Comparison of ENCODE assay signal across 8 mouse cellular contexts in genomic region chr15:102135522-102136128, GRCm38 (mm10). TPM values are rescaled to one million over a fixed set of nuclear protein-coding genes. Genes with fewer than 3 reads are reported as not detected.
DNase-seq lines count a peak whose midpoint lies in the region; ATAC-seq and TF ChIP-seq lines count a peak whose summit lies in the region.

No protein-coding gene starts in this region.

- no peak for TF ChIP-seq CTCF in stomach, postnatal 0 days (IDR thresholded peaks at IDR 0.05; ENCODE audit: low read depth)

- WGBS in neural tube, embryonic 11.5 days = 3% methylated on average over 35 of the region's 35 CpGs
- WGBS in limb, embryonic 14.5 days = 4% methylated on average over 19 of the region's 35 CpGs
- WGBS in stomach, postnatal 0 days = 1% methylated on average over 35 of the region's 35 CpGs

- peak overlapping the region; percentile 69 for H3K9ac ChIP-seq in neural tube, embryonic 11.5 days (ENCODE audit: low read length)
- peak overlapping the region; percentile 76 for H3K9ac ChIP-seq in limb, embryonic 14.5 days (ENCODE audit: low read depth, low read length, severe bottlenecking)
- peak overlapping the region; percentile 73 for H3K9ac ChIP-seq in stomach, postnatal 0 days (ENCODE audit: low read length)

- no peaks in the 10 kb centered on the region for H3K36me3 ChIP-seq in neural tube, embryonic 11.5 days (ENCODE audit: control insufficient read depth, insufficient read depth, low read length)
- peaks cover 29% of the 10 kb centered on the region for H3K36me3 ChIP-seq in limb, embryonic 14.5 days (ENCODE audit: control insufficient read depth, insufficient read depth, low read length)
- H3K36me3 ChIP-seq in stomach, postnatal 0 days (ENCODE audit: control insufficient read depth, insufficient read depth, low read length) = peaks cover 11% of the 10 kb centered on the region

- H3K4me3 ChIP-seq in neural tube, embryonic 11.5 days (ENCODE audit: low read depth, low read length) = peak overlapping the region; percentile 74
- H3K4me3 ChIP-seq in limb, embryonic 14.5 days (replicated peaks; ENCODE audit: low read length) = peak overlapping the region; percentile 77
- H3K4me3 ChIP-seq in stomach, postnatal 0 days (ENCODE audit: low read depth, low read length) = peak overlapping the region; percentile 81

- H3K9me3 ChIP-seq in neural tube, embryonic 11.5 days (ENCODE audit: control insufficient read depth, low read length) = no peaks in the 10 kb centered on the region
- no peaks in the 10 kb centered on the region for H3K9me3 ChIP-seq in limb, embryonic 14.5 days (ENCODE audit: control insufficient read depth, low read length)
- H3K9me3 ChIP-seq in stomach, postnatal 0 days (ENCODE audit: control insufficient read depth, low read length) = no peaks in the 10 kb centered on the region

- peaks cover 13% of the 10 kb centered on the region for H3K4me1 ChIP-seq in neural tube, embryonic 11.5 days (ENCODE audit: control insufficient read depth, insufficient read depth, low read length)
- 0 out of 2 replicates have a peak, but pooled peaks cover 4% of the 10 kb centered on the region for H3K4me1 ChIP-seq in limb, embryonic 14.5 days (ENCODE audit: control insufficient read depth, insufficient read depth, low read length)
- H3K4me1 ChIP-seq in stomach, postnatal 0 days (replicated peaks; ENCODE audit: control insufficient read depth, insufficient read depth) = no peaks in the 10 kb centered on the region

- ATAC-seq in neural tube, embryonic 11.5 days (ENCODE audit: insufficient read depth, low FRiP score, low TSS enrichment) = peak; percentile 74
- peak; percentile 73; the same call in 1 of the 2 replicates for ATAC-seq in limb, embryonic 14.5 days (ENCODE audit: low FRiP score, low read depth)
- peak; percentile 65; the same call in 1 of the 2 replicates for ATAC-seq in stomach, postnatal 0 days (ENCODE audit: low FRiP score, low TSS enrichment)

- peak overlapping the region; percentile 63 for H3K27ac ChIP-seq in neural tube, embryonic 11.5 days (ENCODE audit: low read depth, low read length)
- H3K27ac ChIP-seq in limb, embryonic 14.5 days (replicated peaks; ENCODE audit: low read depth, low read length) = peak overlapping the region; percentile 29; the same call in 1 of the 2 replicates
- H3K27ac ChIP-seq in stomach, postnatal 0 days (replicated peaks) = peak overlapping the region; percentile 84

- H3K27me3 ChIP-seq in neural tube, embryonic 11.5 days (ENCODE audit: control insufficient read depth, insufficient read depth, low read length) = no peaks in the 10 kb centered on the region
- no peaks in the 10 kb centered on the region for H3K27me3 ChIP-seq in limb, embryonic 14.5 days (ENCODE audit: control insufficient read depth, insufficient read depth, low read length)
- no peaks in the 10 kb centered on the region for H3K27me3 ChIP-seq in stomach, postnatal 0 days (ENCODE audit: control insufficient read depth, insufficient read depth, low read length)

- TF ChIP-seq POLR2A in limb, embryonic 14.5 days (IDR thresholded peaks at IDR 0.05; ENCODE audit: borderline replicate concordance, extremely low read depth, insufficient read depth, insufficient read length) = no peak

- H3K4me2 ChIP-seq in neural tube, embryonic 11.5 days (ENCODE audit: low read depth) = peak overlapping the region; percentile 82
- H3K4me2 ChIP-seq in limb, embryonic 14.5 days (replicated peaks; ENCODE audit: low read depth, low read length, severe bottlenecking) = peak overlapping the region; percentile 57
- H3K4me2 ChIP-seq in stomach, postnatal 0 days (replicated peaks; ENCODE audit: low read depth) = peak overlapping the region; percentile 67

- intact Hi-C loops in gastrocnemius, postnatal 36 days (cut with DNase I) = no loop called here

- DNase-seq in cerebellum, adult 8-10 months = peak; percentile 35
- no peak for DNase-seq in cerebellum, postnatal 36 days
- DNase-seq in neural tube, embryonic 11.5 days (ENCODE audit: low spot score) = no peak
- DNase-seq in neural tube, embryonic 10.5 days (ENCODE audit: extremely low spot score, low spot score) = no peak
- no peak for DNase-seq in limb, embryonic 14.5 days (ENCODE audit: low spot score)
- no peak for DNase-seq in stomach, postnatal 0 days (ENCODE audit: low spot score)
- DNase-seq in left cerebral cortex, adult 9 months (ENCODE audit: low spot score in 2 of 2) = no peak
- no peak for DNase-seq in gastrocnemius, postnatal 36 days

- TF ChIP-seq EP300 in stomach, postnatal 0 days (optimal IDR thresholded peaks at IDR 0.05) = no peak

RNA-seq across cellular contexts. Expression of gene Spryd3, which starts 0.4 kb away (rescaled TPM):
- polyA plus RNA-seq in neural tube, embryonic 11.5 days (2014; fragmentation: Nextera tagmentation; extraction: Ambion mirVana) = 15.5 and 17.0 TPM in 2 replicates
- polyA plus RNA-seq in limb, embryonic 14.5 days (2012; rRNA removed) = 37.4 and 39.8 TPM in 2 replicates
- polyA plus RNA-seq in limb, embryonic 14.5 days (2014; fragmentation: Nextera tagmentation; extraction: Ambion mirVana) = 18.7 and 18.9 TPM in 2 replicates
- polyA plus RNA-seq in stomach, postnatal 0 days (2015; fragmentation: Nextera tagmentation; extraction: Ambion mirVana) = 28.5 and 29.0 TPM in 2 replicates
- 1 to 10 TPM; 6.0 to 6.2 TPM for total RNA-seq in gastrocnemius, postnatal 36 days (2021)

RNA-seq across cellular contexts. Expression of gene Igfbp6, which starts 8.5 kb away (rescaled TPM):
- 0.22 and 0.34 TPM in 2 replicates for polyA plus RNA-seq in neural tube, embryonic 11.5 days (2014; fragmentation: Nextera tagmentation; extraction: Ambion mirVana)
- polyA plus RNA-seq in limb, embryonic 14.5 days (2012; rRNA removed) = 6.2 and 8.1 TPM in 2 replicates
- polyA plus RNA-seq in limb, embryonic 14.5 days (2014; fragmentation: Nextera tagmentation; extraction: Ambion mirVana) = 11.7 and 11.9 TPM in 2 replicates
- polyA plus RNA-seq in stomach, postnatal 0 days (2015; fragmentation: Nextera tagmentation; extraction: Ambion mirVana) = 30.6 and 39.5 TPM in 2 replicates
- total RNA-seq in gastrocnemius, postnatal 36 days (2021) = 10 to 100 TPM; 42.6 TPM

RNA-seq across cellular contexts. Expression of gene Soat2, which starts 14.7 kb away (rescaled TPM):
- polyA plus RNA-seq in neural tube, embryonic 11.5 days (2014; fragmentation: Nextera tagmentation; extraction: Ambion mirVana) = 0.13 and 0.22 TPM in 2 replicates
- polyA plus RNA-seq in limb, embryonic 14.5 days (2012; rRNA removed) = 0.87 and 1.1 TPM in 2 replicates
- polyA plus RNA-seq in limb, embryonic 14.5 days (2014; fragmentation: Nextera tagmentation; extraction: Ambion mirVana) = 0.48 and 0.76 TPM in 2 replicates
- polyA plus RNA-seq in stomach, postnatal 0 days (2015; fragmentation: Nextera tagmentation; extraction: Ambion mirVana) = 5.9 and 6.0 TPM in 2 replicates
- under 1 TPM in 1 of 2 experiments, not detected in 1; 0.15 TPM for total RNA-seq in gastrocnemius, postnatal 36 days (2021)

RNA-seq across cellular contexts. Expression of gene Tns2, which starts 35.4 kb away (rescaled TPM):
- polyA plus RNA-seq in neural tube, embryonic 11.5 days (2014; fragmentation: Nextera tagmentation; extraction: Ambion mirVana) = 11.4 and 13.2 TPM in 2 replicates
- polyA plus RNA-seq in limb, embryonic 14.5 days (2012; rRNA removed) = 114 and 134 TPM in 2 replicates
- polyA plus RNA-seq in limb, embryonic 14.5 days (2014; fragmentation: Nextera tagmentation; extraction: Ambion mirVana) = 62.5 and 66.3 TPM in 2 replicates
- 11.9 and 15.5 TPM in 2 replicates for polyA plus RNA-seq in stomach, postnatal 0 days (2015; fragmentation: Nextera tagmentation; extraction: Ambion mirVana)
- 10 to 100 TPM; 34.7 to 36.0 TPM for total RNA-seq in gastrocnemius, postnatal 36 days (2021)

Comparison
In these comparisons a context has a peak if more than half of its experiments do, and no peak if none do; other contexts are left out.
1. H3K27ac ChIP-seq: peak in every context shown above with its lines; median percentile 84 in stomach, postnatal 0 days; 63 in neural tube, embryonic 11.5 days; 29 in limb, embryonic 14.5 days.